Mouse (Mus musculus) liver, adult 2 months (tissue): ENCODE data around the gene Hmgcs1. TPM values are rescaled to one million over a fixed set of nuclear protein-coding genes. Genes with fewer than 3 reads are reported as not detected.
A peak's percentile ranks its signal among the peaks of the same experiment; 100 is the strongest.
"Not testable (repeated sequence)": the region's sequence is repeated elsewhere in the genome, so short reads cannot be mapped to it uniquely, and the experiment has no call there.

Experiments used
- DNase-seq: peaks from one replicate; pipeline ENCODE4 v3.0.0-alpha.2; 2011; ENCODE audit warnings: low read depth, low spot score; ENCODE audit errors: extremely low read depth
- H3K27ac ChIP-seq: fragments of 200-500 bp; replicated peaks from 2 replicates; pipeline ENCODE4 v1.5.1; 2012; ENCODE audit warnings: low read depth, mild to moderate bottlenecking, control low read depth, inconsistent platforms, low read length; ENCODE audit not compliant: insufficient read depth
- H3K27me3 ChIP-seq: fragments of 200-500 bp; 2 replicates; pipeline ENCODE4 v1.6.1; 2012; ENCODE audit warnings: mild to moderate bottlenecking, moderate library complexity, low read length, inconsistent platforms; ENCODE audit not compliant: control insufficient read depth, insufficient read depth
- H3K36me3 ChIP-seq: fragments of 200-500 bp; 2 replicates; pipeline ENCODE4 v1.6.1; 2012; ENCODE audit warnings: low read length, inconsistent platforms; ENCODE audit not compliant: control insufficient read depth, insufficient read depth
- H3K4me1 ChIP-seq: fragments of 200-500 bp; 2 replicates; pipeline ENCODE4 v1.6.1; 2011; ENCODE audit warnings: low read length; ENCODE audit not compliant: control insufficient read depth, insufficient read depth
- H3K4me3 ChIP-seq: fragments of 200-500 bp; 2 replicates; pipeline ENCODE4 v1.5.1; 2011; ENCODE audit warnings: low read depth, mild to moderate bottlenecking, control low read depth, low read length, moderate library complexity; ENCODE audit not compliant: insufficient read depth
- H3K79me2 ChIP-seq: fragments of 200-500 bp; 2 replicates; pipeline ENCODE4 v1.6.1; 2012; ENCODE audit warnings: inconsistent platforms, mild to moderate bottlenecking, low read length, moderate library complexity; ENCODE audit not compliant: control insufficient read depth, insufficient read depth
- H3K9ac ChIP-seq: fragments of 200-500 bp; 2 replicates; pipeline ENCODE4 v1.6.1; 2012; ENCODE audit warnings: low read depth, mild to moderate bottlenecking, control low read depth, inconsistent platforms, low read length
- CTCF ChIP-seq: fragments of 200-500 bp; IDR thresholded peaks from 2 replicates; pipeline ENCODE4 v1.5.1; 2011; ENCODE audit warnings: low read depth, low read length, control low read depth
- POLR2A ChIP-seq: fragments of 200-500 bp; IDR thresholded peaks from 2 replicates; pipeline ENCODE4 v1.6.1; 2011; ENCODE audit warnings: low read length, control low read depth; ENCODE audit not compliant: insufficient read depth; ENCODE audit errors: extremely low read depth
- WGBS: fragments of 180-500 bp; shearing (Covaris S2); methylation state at CpG from one replicate; pipeline ENCODE4 v1.1.7; 2018; 5-methylcytosine and 5-hydroxymethylcytosine counted together
- polyA plus RNA-seq: library from polyadenylated mRNA; depleted of rRNA; stranded (reverse); fragments of >200 nt; gene quantifications from 2 replicates; pipeline ENCODE4 v1.2.3, GENCODE M21; 2012
- total RNA-seq: library from RNA; depleted of rRNA; stranded (reverse); fragments of >200 nt; gene quantifications from 2 replicates; pipeline ENCODE4 v1.2.3, GENCODE M21; 2014

The Hmgcs1 gene
- total and polyA plus RNA-seq, 2 experiments = 112 to 447 TPM

- Histone ChIP-seq H3K9ac (peak overlapping the region; percentile 89), H3K4me3 (peak overlapping the region; percentile 89), H3K4me1 (peaks cover 19% of the 10 kb centered on the region), H3K79me2 (peaks cover 19% of the 10 kb centered on the region; the same call in 1 of the 2 replicates), H3K27ac (peak overlapping the region; percentile 89), H3K27me3 (no peaks in the 10 kb centered on the region), H3K36me3 (peaks cover 3% of the 10 kb centered on the region; the same call in 1 of the 2 replicates)
- WGBS = 3% methylated on average over 7 of the region's 7 CpGs
- TF ChIP-seq POLR2A (no peak), CTCF (no peak)
- peak; percentile 69 for DNase-seq
These were observed 869 bp downstream of the Hmgcs1 start for GRCm38 (mm10) chr13:119690876-119691620.

- H3K9ac ChIP-seq, H3K27ac ChIP-seq, H3K27me3 ChIP-seq, H3K36me3 ChIP-seq, DNase-seq: not testable (repeated sequence)
- peaks cover 19% of the 10 kb centered on the region for H3K4me1 ChIP-seq
- 46% methylated on average over 3 of the region's 3 CpGs for WGBS
- H3K79me2 ChIP-seq = peaks cover 19% of the 10 kb centered on the region; the same call in 1 of the 2 replicates
- H3K4me3 ChIP-seq = peak overlapping the region; percentile 89; the same call in 1 of the 2 replicates
These were observed 1.8 kb downstream of the Hmgcs1 start for GRCm38 (mm10) chr13:119691958-119692357.

- WGBS = 63% methylated on average over 4 of the region's 4 CpGs
- Histone ChIP-seq H3K79me2 (peaks cover 15% of the 10 kb centered on the region; the same call in 1 of the 2 replicates), H3K36me3 (peaks cover 18% of the 10 kb centered on the region), H3K4me3 (no peak overlapping the region), H3K27me3 (no peaks in the 10 kb centered on the region), H3K9ac (no peak overlapping the region), H3K4me1 (peaks cover 29% of the 10 kb centered on the region), H3K27ac (0 out of 2 replicates have a peak overlapping the region, but pooled peaks have one; percentile 12)
- DNase-seq = no peak
- TF ChIP-seq POLR2A (no peak), CTCF (no peak)
These were observed 5.5 kb downstream of the Hmgcs1 start for GRCm38 (mm10) chr13:119695676-119696075.

- peaks cover 26% of the 10 kb centered on the region for H3K4me1 ChIP-seq
- no peak overlapping the region for H3K9ac ChIP-seq
- no peak overlapping the region for H3K4me3 ChIP-seq
- WGBS = 17% methylated on average over 1 of the region's 1 CpGs
- no peak for TF ChIP-seq POLR2A
- TF ChIP-seq CTCF = no peak
- H3K79me2 ChIP-seq = peaks cover 8% of the 10 kb centered on the region; the same call in 1 of the 2 replicates
- peak; percentile 81 for DNase-seq
- H3K27me3 ChIP-seq = no peaks in the 10 kb centered on the region
- no peak overlapping the region for H3K27ac ChIP-seq
- peaks cover 23% of the 10 kb centered on the region for H3K36me3 ChIP-seq
These were observed 6.3 kb downstream of the Hmgcs1 start for GRCm38 (mm10) chr13:119696496-119696895.

GRCm38 (mm10) chr13:119698436-119698835 lies 8.3 kb downstream of the Hmgcs1 start:
- DNase-seq = peak; percentile 99
- Histone ChIP-seq H3K4me3 (no peak overlapping the region), H3K36me3 (peaks cover 37% of the 10 kb centered on the region), H3K4me1 (peaks cover 22% of the 10 kb centered on the region), H3K79me2 (peaks cover 6% of the 10 kb centered on the region; the same call in 1 of the 2 replicates), H3K9ac (no peak overlapping the region), H3K27me3 (no peaks in the 10 kb centered on the region), H3K27ac (no peak overlapping the region; the same call in 1 of the 2 replicates)
- no peak for TF ChIP-seq POLR2A
- TF ChIP-seq CTCF = no peak
- whole genome bisulfite sequencing = 29% methylated on average over 4 of the region's 4 CpGs

- Histone ChIP-seq H3K9ac (no peak overlapping the region), H3K4me1 (peaks cover 10% of the 10 kb centered on the region), H3K27ac (no peak overlapping the region), H3K4me3 (no peak overlapping the region), H3K27me3 (no peaks in the 10 kb centered on the region), H3K79me2 (no peaks in the 10 kb centered on the region), H3K36me3 (peaks cover 58% of the 10 kb centered on the region)
- TF ChIP-seq POLR2A (no peak), CTCF (no peak)
- 80% methylated on average over 7 of the region's 7 CpGs for WGBS
- DNase-seq = no peak
These were observed 14.1 kb downstream of the Hmgcs1 start for GRCm38 (mm10) chr13:119704280-119704679.

- WGBS = 84% methylated on average over 8 of the region's 8 CpGs
- peaks cover 42% of the 10 kb centered on the region for H3K36me3 ChIP-seq
- H3K27ac ChIP-seq, H3K79me2 ChIP-seq, DNase-seq, H3K4me3 ChIP-seq, H3K27me3 ChIP-seq, H3K9ac ChIP-seq: not testable (repeated sequence)
- peaks cover 11% of the 10 kb centered on the region for H3K4me1 ChIP-seq
These were observed 16.2 kb downstream of the Hmgcs1 start for GRCm38 (mm10) chr13:119706278-119706880.
